Mouse (Mus musculus): Measurements from ENCODE around the gene Ap1m1. TPM values are rescaled to one million over a fixed set of nuclear protein-coding genes. Genes with fewer than 3 reads are reported as not detected.
A peak's percentile ranks its signal among the peaks of the same experiment; 100 is the strongest.

The Ap1m1 gene
- total RNA-seq, 2 experiments from 2014 or later: 21.4 to 22.4 TPM

- DNase-seq: no peak
- intact Hi-C loops (cut with DNase I): no loop called here
These were observed 17.5 kb downstream of the Ap1m1 start for GRCm38 (mm10) chr8:72257171-72257901.

- intact Hi-C loops (cut with DNase I): no loop called here
- DNase-seq: no peak
These were observed 18.1 kb downstream of the Ap1m1 start for GRCm38 (mm10) chr8:72257902-72258238.

GRCm38 (mm10) chr8:72259862-72260261 is 20.0 kb downstream of the Ap1m1 start:
- intact Hi-C loops (cut with DNase I): no loop called here

GRCm38 (mm10) chr8:72260585-72260984 is 20.8 kb downstream of the Ap1m1 start:
- no peak for DNase-seq
- intact Hi-C loops (cut with DNase I): no loop called here

More at GRCm38 (mm10) chr8:72259862-72260261, 20.0 kb downstream of the Ap1m1 start:
- DNase-seq: no peak

GRCm38 (mm10) chr8:72261019-72261418 is 21.2 kb downstream of the Ap1m1 start:
- intact Hi-C loops (cut with DNase I): no loop called here

GRCm38 (mm10) chr8:72261431-72261830 is 21.6 kb downstream of the Ap1m1 start:
- intact Hi-C loops (cut with DNase I): no loop called here
- no peak for DNase-seq

More at GRCm38 (mm10) chr8:72261019-72261418, 21.2 kb downstream of the Ap1m1 start:
- no peak for DNase-seq

- no peak for DNase-seq
- intact Hi-C loops (cut with DNase I): loop anchor here (2.0 kb wide), 1 partner anchor 105 kb away; no protein-coding TSS in a partner anchor
These were observed 22.1 kb downstream of the Ap1m1 start for GRCm38 (mm10) chr8:72261872-72262271.

- no peak for DNase-seq
- intact Hi-C loops (cut with DNase I): loop anchor here (2.0 kb wide), 1 partner anchor 104 kb away; no protein-coding TSS in a partner anchor
These were observed 22.9 kb downstream of the Ap1m1 start for GRCm38 (mm10) chr8:72262756-72263155.

GRCm38 (mm10) chr8:72263451-72263850 is 23.6 kb downstream of the Ap1m1 start:
- no peak for DNase-seq
- intact Hi-C loops (cut with DNase I): loop anchor here (2.0 kb wide), 1 partner anchor 103 kb away; no protein-coding TSS in a partner anchor

GRCm38 (mm10) chr8:72265342-72265741 is 25.5 kb downstream of the Ap1m1 start:
- DNase-seq: peak; percentile 35 to 56
- intact Hi-C loops (cut with DNase I): no loop called here

GRCm38 (mm10) chr8:72266671-72267070 is 26.9 kb downstream of the Ap1m1 start:
- DNase-seq: no peak
- intact Hi-C loops (cut with DNase I): no loop called here

GRCm38 (mm10) chr8:72267106-72267505 is 27.3 kb downstream of the Ap1m1 start:
- intact Hi-C loops (cut with DNase I): no loop called here
- DNase-seq: no peak

- peak; percentile 55 to 70 for DNase-seq
- intact Hi-C loops (cut with DNase I): no loop called here
These were observed 28.5 kb downstream of the Ap1m1 start for GRCm38 (mm10) chr8:72268356-72268755.

- DNase-seq: no peak
- intact Hi-C loops (cut with DNase I): no loop called here
These were observed 30.8 kb downstream of the Ap1m1 start for GRCm38 (mm10) chr8:72270606-72271005.

- intact Hi-C loops (cut with DNase I): no loop called here
- DNase-seq: no peak
These were observed 31.3 kb downstream of the Ap1m1 start for GRCm38 (mm10) chr8:72271051-72271660.

- no peak for DNase-seq
- intact Hi-C loops (cut with DNase I): no loop called here
These were observed 31.9 kb downstream of the Ap1m1 start for GRCm38 (mm10) chr8:72271691-72272090.

GRCm38 (mm10) chr8:72272361-72272760 is 32.5 kb downstream of the Ap1m1 start:
- intact Hi-C loops (cut with DNase I): no loop called here

GRCm38 (mm10) chr8:72273111-72273770 is 33.4 kb downstream of the Ap1m1 start:
- intact Hi-C loops (cut with DNase I): no loop called here

More at GRCm38 (mm10) chr8:72272361-72272760, 32.5 kb downstream of the Ap1m1 start:
- peak; percentile 54 to 61 for DNase-seq

GRCm38 (mm10) chr8:72273807-72274206 is 34.0 kb downstream of the Ap1m1 start:
- no peak for DNase-seq
- intact Hi-C loops (cut with DNase I): no loop called here

More at GRCm38 (mm10) chr8:72273111-72273770, 33.4 kb downstream of the Ap1m1 start:
- no peak for DNase-seq

- DNase-seq: no peak
- intact Hi-C loops (cut with DNase I): no loop called here
These were observed 37.4 kb downstream of the Ap1m1 start for GRCm38 (mm10) chr8:72277244-72277643.

- intact Hi-C loops (cut with DNase I): no loop called here
These were observed 39.3 kb downstream of the Ap1m1 start for GRCm38 (mm10) chr8:72279151-72279550.

More at GRCm38 (mm10) chr8:72279151-72279550, 39.3 kb downstream of the Ap1m1 start:
- DNase-seq: no peak
